Mouse (Mus musculus) liver, postnatal 0 days (tissue): ENCODE measurements around the gene Myof. TPM values are rescaled to one million over a fixed set of nuclear protein-coding genes. Genes with fewer than 3 reads are reported as not detected.
A peak's percentile ranks its signal among the peaks of the same experiment; 100 is the strongest.

Experiments used
- ATAC-seq: fragments of 200-750 bp; cut with Nextera tagmentation; 2 replicates; pipeline ENCODE4 v1.8.0; 2017; ENCODE audit warnings: mild to moderate bottlenecking, moderate library complexity
- DNase-seq: peaks from one replicate; pipeline ENCODE4 v3.0.0-alpha.2; 2016
- H3K27ac ChIP-seq: fragments of 300-500 bp; sonication (generic); 2 replicates; pipeline ENCODE4 v1.5.1; 2014; ENCODE audit warnings: antibody characterized with exemption, moderate library complexity, mild to moderate bottlenecking, low read depth
- H3K27me3 ChIP-seq: fragments of 300-500 bp; sonication (generic); 2 replicates; pipeline ENCODE4 v1.6.1; 2014; ENCODE audit warnings: low read length, control low read depth, mixed read lengths; ENCODE audit not compliant: insufficient read depth
- H3K36me3 ChIP-seq: fragments of 300-500 bp; sonication (generic); replicated peaks from 2 replicates; pipeline ENCODE4 v1.6.1; 2014; ENCODE audit warnings: mild to moderate bottlenecking, control low read depth, low read length, moderate library complexity, mixed read lengths; ENCODE audit not compliant: insufficient read depth
- H3K4me1 ChIP-seq: fragments of 300-500 bp; sonication (generic); 2 replicates; pipeline ENCODE4 v1.6.1; 2014; ENCODE audit warnings: antibody characterized with exemption, mild to moderate bottlenecking, control low read depth; ENCODE audit not compliant: insufficient read depth
- H3K4me2 ChIP-seq: fragments of 300-500 bp; sonication (generic); 2 replicates; pipeline ENCODE4 v1.6.1; 2014; ENCODE audit warnings: low read depth, mild to moderate bottlenecking, low read length, moderate library complexity, mixed read lengths
- H3K4me3 ChIP-seq: fragments of 300-500 bp; sonication (generic); 2 replicates; pipeline ENCODE4 v1.5.1; 2014; ENCODE audit warnings: low read depth, low read length
- H3K9ac ChIP-seq: fragments of 300-500 bp; sonication (generic); replicated peaks from 2 replicates; pipeline ENCODE4 v1.6.1; 2014; ENCODE audit warnings: mild to moderate bottlenecking, moderate library complexity
- H3K9me3 ChIP-seq: fragments of 300-500 bp; sonication (generic); 2 replicates; pipeline ENCODE4 v1.6.1; 2016; ENCODE audit warnings: mild to moderate bottlenecking, control low read depth, low read length, mixed read lengths
- CTCF ChIP-seq: sonication (generic); IDR thresholded peaks from 2 replicates; pipeline ENCODE4 v1.5.1; 2016; ENCODE audit warnings: antibody characterized with exemption, low read depth
- EP300 ChIP-seq: IDR thresholded peaks from 2 replicates; pipeline ENCODE4 v1.6.1; 2016; ENCODE audit warnings: antibody characterized with exemption, low read depth, mild to moderate bottlenecking
- WGBS: fragments of 180-500 bp; shearing (Covaris S2); extraction: QIAGEN DNeasy Blood & Tissue Kit; methylation state at CpG from one replicate; pipeline ENCODE4 v1.1.7; 2014; ENCODE audit not compliant: insufficient replicate concordance; 5-methylcytosine and 5-hydroxymethylcytosine counted together
- polyA plus RNA-seq: library from polyadenylated mRNA; unstranded; fragments of >200 nt; fragmentation: Nextera tagmentation; extraction: Ambion mirVana; gene quantifications from 2 replicates; pipeline ENCODE4 v1.2.1, GENCODE M21; 2015

Gene Myof
- polyA plus RNA-seq, 1 experiment from 2014 or later: 1.7 TPM

DNA sequence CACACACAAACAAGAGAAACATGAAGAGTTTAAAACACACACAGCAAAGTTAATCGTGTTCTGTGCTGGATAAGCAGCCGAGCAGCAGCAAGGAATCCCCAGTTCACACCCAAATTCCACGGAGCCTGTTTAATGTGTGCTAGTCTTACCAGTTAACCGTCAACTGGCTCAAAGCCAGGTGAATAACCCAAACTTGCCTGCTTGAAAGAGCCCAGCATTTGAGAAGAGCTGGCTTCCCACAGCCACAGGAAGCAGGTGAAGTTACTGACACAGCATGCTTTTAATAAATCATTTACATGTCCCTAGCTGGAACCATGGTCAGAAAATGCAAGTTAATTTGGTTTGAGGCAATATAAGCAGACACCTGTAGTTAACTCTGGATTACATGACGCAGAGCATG, 73.4 kb downstream of the Myof start:
- Histone ChIP-seq H3K4me1 (peaks cover 2% of the 10 kb centered on the region; the same call in 1 of the 2 replicates), H3K36me3 (no peaks in the 10 kb centered on the region), H3K9ac (no peak overlapping the region), H3K9me3 (no peaks in the 10 kb centered on the region), H3K27me3 (no peaks in the 10 kb centered on the region), H3K27ac (no peak overlapping the region), H3K4me2 (no peak overlapping the region), H3K4me3 (no peak overlapping the region)
- ATAC-seq (no peak), DNase-seq (no peak)
- TF ChIP-seq CTCF (no peak), EP300 (no peak)
- 51% methylated on average over 5 of the region's 5 CpGs for WGBS

- no peak overlapping the region for H3K4me2 ChIP-seq
- H3K9me3 ChIP-seq: no peaks in the 10 kb centered on the region
- no peak overlapping the region for H3K27ac ChIP-seq
- no peaks in the 10 kb centered on the region for H3K36me3 ChIP-seq
- WGBS: 54% methylated on average over 4 of the region's 4 CpGs
- DNase-seq (no peak), ATAC-seq (no peak)
- H3K9ac ChIP-seq: no peak overlapping the region
- H3K27me3 ChIP-seq: no peaks in the 10 kb centered on the region
- TF ChIP-seq EP300 (no peak), CTCF (no peak)
- H3K4me1 ChIP-seq: 0 out of 2 replicates have a peak, but pooled peaks cover 2% of the 10 kb centered on the region
- H3K4me3 ChIP-seq: no peak overlapping the region
Measured at GRCm38 (mm10) chr19:37965828-37966227, 77.5 kb downstream of the Myof start.

- WGBS: 53% methylated on average over 5 of the region's 5 CpGs
- no peaks in the 10 kb centered on the region for H3K27me3 ChIP-seq
- no peaks in the 10 kb centered on the region for H3K9me3 ChIP-seq
- TF ChIP-seq CTCF (no peak), EP300 (no peak)
- no peaks in the 10 kb centered on the region for H3K36me3 ChIP-seq
- DNase-seq: no peak
- ATAC-seq: no peak
- no peak overlapping the region for H3K9ac ChIP-seq
- 0 out of 2 replicates have a peak overlapping the region, but pooled peaks have one; percentile 12 for H3K27ac ChIP-seq
- no peak overlapping the region for H3K4me2 ChIP-seq
- no peaks in the 10 kb centered on the region for H3K4me1 ChIP-seq
- no peak overlapping the region for H3K4me3 ChIP-seq
Measured at GRCm38 (mm10) chr19:37963421-37963820, 80.0 kb downstream of the Myof start.

- TF ChIP-seq EP300 (no peak), CTCF (no peak)
- Histone ChIP-seq H3K4me3 (no peak overlapping the region), H3K27ac (no peak overlapping the region), H3K4me1 (no peaks in the 10 kb centered on the region), H3K4me2 (no peak overlapping the region), H3K9me3 (no peaks in the 10 kb centered on the region), H3K36me3 (no peaks in the 10 kb centered on the region), H3K9ac (no peak overlapping the region), H3K27me3 (no peaks in the 10 kb centered on the region)
- no peak for ATAC-seq
- no peak for DNase-seq
- WGBS: 85% methylated on average over 9 of the region's 9 CpGs
Measured at GRCm38 (mm10) chr19:37960791-37961190, 82.6 kb downstream of the Myof start.

GRCm38 (mm10) chr19:37959543-37960215, 83.7 kb downstream of the Myof start:
- no peaks in the 10 kb centered on the region for H3K4me1 ChIP-seq
- TF ChIP-seq EP300 (no peak), CTCF (no peak)
- H3K27ac ChIP-seq: no peak overlapping the region
- WGBS: 58% methylated on average over 10 of the region's 10 CpGs
- H3K9me3 ChIP-seq: no peaks in the 10 kb centered on the region
- no peak for ATAC-seq
- DNase-seq: no peak
- H3K27me3 ChIP-seq: no peaks in the 10 kb centered on the region
- no peak overlapping the region for H3K9ac ChIP-seq
- H3K4me2 ChIP-seq: no peak overlapping the region
- no peak overlapping the region for H3K4me3 ChIP-seq
- no peaks in the 10 kb centered on the region for H3K36me3 ChIP-seq

- Histone ChIP-seq H3K4me1 (no peaks in the 10 kb centered on the region), H3K36me3 (no peaks in the 10 kb centered on the region), H3K4me2 (no peak overlapping the region), H3K27me3 (no peaks in the 10 kb centered on the region), H3K27ac (no peak overlapping the region), H3K9ac (no peak overlapping the region), H3K4me3 (no peak overlapping the region), H3K9me3 (no peaks in the 10 kb centered on the region)
- DNase-seq (no peak), ATAC-seq (no peak)
- 65% methylated on average over 6 of the region's 6 CpGs for WGBS
- TF ChIP-seq EP300 (no peak), CTCF (no peak)
Measured at GRCm38 (mm10) chr19:37959076-37959475, 84.3 kb downstream of the Myof start.
